Mouse (Mus musculus): ENCODE data around the gene Gm10961.

DNA sequence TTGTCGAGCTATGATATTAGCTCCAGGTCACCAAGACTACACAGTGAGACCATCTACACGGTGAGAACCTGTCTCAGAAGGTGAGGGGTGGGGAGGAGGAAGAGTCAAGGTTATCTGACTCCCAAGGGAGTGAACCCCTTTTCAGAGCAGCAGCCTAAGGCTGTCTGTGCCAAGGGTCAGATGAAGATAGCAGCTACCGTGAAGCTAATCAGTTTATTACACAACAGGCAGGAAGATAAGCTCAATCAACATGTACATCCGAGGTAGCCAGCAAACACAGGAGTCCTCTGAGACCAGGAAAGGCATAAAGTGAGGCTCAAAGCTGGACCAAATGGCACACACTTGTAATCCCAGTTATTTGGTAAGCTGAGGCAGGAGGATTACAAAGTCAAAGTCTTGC is 22.3 kb upstream of the Gm10961 start:
- no peak for TF ChIP-seq CTCF (IDR thresholded peaks at IDR 0.05; ENCODE audit: low read depth, low read length)
- TF ChIP-seq EP300 (IDR thresholded peaks at IDR 0.05; ENCODE audit: insufficient read depth, low read depth, low read length), result no peak
- TF ChIP-seq POLR2A (IDR thresholded peaks at IDR 0.05; ENCODE audit: insufficient read depth, low read length), result no peak
